Mouse (Mus musculus) E14TG2a.4 (cell line): Measurements from ENCODE around the gene Wnt9b.

ENCODE experiments used
- CTCF ChIP-seq: conservative IDR thresholded peaks from 2 replicates; pipeline ENCODE4 v1.5.1; 2014; ENCODE audit warnings: low read length
- NANOG ChIP-seq: IDR thresholded peaks from 2 replicates; pipeline ENCODE4 v1.6.1; 2014; ENCODE audit warnings: borderline replicate concordance, low read length, mixed read lengths
- POU5F1 ChIP-seq: IDR thresholded peaks from 2 replicates; pipeline ENCODE4 v1.6.1; 2014; ENCODE audit warnings: low read length, borderline replicate concordance

GRCm38 (mm10) chr11:103696851-103697564 is 52.6 kb downstream of the Wnt9b start:
- no peak for TF ChIP-seq CTCF
- no peak for TF ChIP-seq POU5F1
- TF ChIP-seq NANOG = no peak
